Mouse (Mus musculus): ENCODE measurements around the gene Lrrc4. TPM values are rescaled to one million over a fixed set of nuclear protein-coding genes. Genes with fewer than 3 reads are reported as not detected.

Gene Lrrc4
- polyA plus RNA-seq, 1 experiment from 2014 or later, result 0.87 TPM

DNA sequence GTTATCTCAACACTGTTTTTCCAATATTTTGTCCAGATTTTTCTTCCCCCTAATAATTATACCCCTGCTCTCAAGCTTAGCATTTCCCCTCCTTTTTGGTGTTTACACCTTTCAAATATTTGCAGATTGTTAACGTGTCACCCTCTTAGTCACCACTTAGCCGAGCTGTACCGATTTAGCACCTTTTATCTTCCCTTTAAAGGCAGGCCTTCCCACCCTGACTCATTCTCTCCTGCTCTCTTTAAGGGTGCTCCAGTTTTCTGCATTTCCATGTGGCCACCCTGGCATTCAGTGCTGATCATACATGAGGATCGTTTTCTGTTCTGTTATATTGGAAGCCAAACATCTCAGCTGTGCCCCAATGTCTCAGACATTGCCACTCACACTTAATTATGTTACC, 41.9 kb downstream of the Lrrc4 start:
- Histone ChIP-seq H3K36me3 (no peaks in the 10 kb centered on the region), H3K4me1 (no peaks in the 10 kb centered on the region), H3K9me3 (no peaks in the 10 kb centered on the region), H3K4me2 (replicated peaks) (no peak overlapping the region), H3K27ac (no peak overlapping the region), H3K9ac (no peak overlapping the region), H3K27me3 (no peaks in the 10 kb centered on the region), H3K4me3 (no peak overlapping the region)
- ATAC-seq (ENCODE audit: insufficient number of reproducible peaks, insufficient read depth, low FRiP score, low TSS enrichment), result no peak
- 81% methylated on average over 4 of the region's 4 CpGs for WGBS

DNA sequence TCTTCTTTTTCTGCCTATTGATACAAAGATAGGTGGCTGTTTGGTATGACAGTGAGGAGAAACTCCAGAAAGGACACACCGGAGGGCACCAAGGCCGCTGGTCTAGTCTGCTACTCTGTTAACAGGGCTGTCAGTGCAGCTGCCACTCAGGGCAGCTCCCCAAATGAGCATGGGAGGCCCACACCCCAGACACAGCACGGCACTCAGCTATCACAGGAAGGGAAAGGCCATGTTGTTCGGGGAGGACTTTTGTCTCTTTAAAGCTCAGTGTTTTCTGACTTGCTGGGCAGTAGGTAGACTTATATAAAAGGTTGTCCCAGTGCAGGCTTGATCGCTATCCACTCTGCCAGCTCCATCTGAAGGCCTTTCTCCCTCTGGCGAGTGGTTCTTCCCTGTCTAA, 44.4 kb downstream of the Lrrc4 start:
- Histone ChIP-seq H3K4me2 (replicated peaks) (no peak overlapping the region), H3K9me3 (no peaks in the 10 kb centered on the region), H3K4me1 (no peaks in the 10 kb centered on the region), H3K4me3 (no peak overlapping the region), H3K27ac (no peak overlapping the region), H3K36me3 (no peaks in the 10 kb centered on the region), H3K9ac (no peak overlapping the region), H3K27me3 (no peaks in the 10 kb centered on the region)
- 69% methylated on average over 6 of the region's 6 CpGs for WGBS
- no peak for ATAC-seq (ENCODE audit: insufficient number of reproducible peaks, insufficient read depth, low FRiP score, low TSS enrichment)

DNA sequence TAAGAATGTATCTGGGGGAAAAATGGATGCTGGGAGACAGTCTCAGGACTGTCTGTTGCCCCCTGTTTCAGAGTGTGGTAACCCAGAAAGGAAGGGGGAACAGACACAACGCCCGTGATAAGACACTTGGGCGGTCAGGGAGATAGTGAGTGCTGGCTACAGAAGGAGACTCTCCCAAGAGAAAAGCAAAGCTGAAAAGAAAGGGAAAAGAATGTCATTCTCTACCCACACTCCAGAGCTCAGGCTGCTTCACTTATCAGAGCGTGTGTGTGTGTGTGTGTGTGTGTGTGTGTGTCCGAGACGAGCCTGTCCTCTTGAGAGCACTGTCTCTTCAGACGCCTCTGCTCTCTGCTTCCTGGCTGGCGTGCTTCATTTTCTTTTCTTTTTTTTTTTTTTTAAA, 45.8 kb downstream of the Lrrc4 start:
- Histone ChIP-seq H3K27ac (no peak overlapping the region), H3K27me3 (no peaks in the 10 kb centered on the region), H3K4me2 (replicated peaks) (no peak overlapping the region), H3K36me3 (no peaks in the 10 kb centered on the region), H3K4me1 (0 out of 2 replicates have a peak, but pooled peaks cover 3% of the 10 kb centered on the region), H3K9ac (no peak overlapping the region), H3K4me3 (no peak overlapping the region), H3K9me3 (no peaks in the 10 kb centered on the region)
- 74% methylated on average over 8 of the region's 8 CpGs for WGBS
- ATAC-seq (ENCODE audit: insufficient number of reproducible peaks, insufficient read depth, low FRiP score, low TSS enrichment), result no peak

DNA sequence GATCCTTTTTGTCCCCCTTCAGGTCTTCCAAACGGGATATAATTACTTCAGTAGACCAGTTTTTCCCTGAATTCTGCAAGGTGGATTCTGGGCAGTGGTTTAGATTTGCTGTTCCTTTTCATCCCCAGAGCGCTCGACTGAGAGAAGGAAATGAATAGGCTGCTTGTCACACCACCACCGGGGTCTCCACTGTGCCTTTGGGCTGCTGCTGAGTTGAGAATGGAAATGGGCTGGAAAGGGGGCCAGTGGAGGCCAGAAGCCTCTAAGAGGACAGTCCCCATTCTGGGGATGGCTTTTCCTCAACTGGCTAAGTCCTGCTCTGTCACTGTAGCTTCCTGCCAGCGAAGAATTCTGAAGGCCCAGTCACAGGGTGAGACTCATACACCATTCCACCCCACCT, 47.6 kb downstream of the Lrrc4 start:
- no peaks in the 10 kb centered on the region for H3K27me3 ChIP-seq
- no peak overlapping the region for H3K4me2 ChIP-seq (replicated peaks)
- H3K9me3 ChIP-seq, result no peaks in the 10 kb centered on the region
- ATAC-seq (ENCODE audit: insufficient number of reproducible peaks, insufficient read depth, low FRiP score, low TSS enrichment), result no peak
- WGBS, result 47% methylated on average over 5 of the region's 5 CpGs
- H3K27ac ChIP-seq, result no peak overlapping the region
- no peak overlapping the region for H3K4me3 ChIP-seq
- H3K4me1 ChIP-seq, result 0 out of 2 replicates have a peak, but pooled peaks cover 3% of the 10 kb centered on the region
- no peak overlapping the region for H3K9ac ChIP-seq
- no peaks in the 10 kb centered on the region for H3K36me3 ChIP-seq

DNA sequence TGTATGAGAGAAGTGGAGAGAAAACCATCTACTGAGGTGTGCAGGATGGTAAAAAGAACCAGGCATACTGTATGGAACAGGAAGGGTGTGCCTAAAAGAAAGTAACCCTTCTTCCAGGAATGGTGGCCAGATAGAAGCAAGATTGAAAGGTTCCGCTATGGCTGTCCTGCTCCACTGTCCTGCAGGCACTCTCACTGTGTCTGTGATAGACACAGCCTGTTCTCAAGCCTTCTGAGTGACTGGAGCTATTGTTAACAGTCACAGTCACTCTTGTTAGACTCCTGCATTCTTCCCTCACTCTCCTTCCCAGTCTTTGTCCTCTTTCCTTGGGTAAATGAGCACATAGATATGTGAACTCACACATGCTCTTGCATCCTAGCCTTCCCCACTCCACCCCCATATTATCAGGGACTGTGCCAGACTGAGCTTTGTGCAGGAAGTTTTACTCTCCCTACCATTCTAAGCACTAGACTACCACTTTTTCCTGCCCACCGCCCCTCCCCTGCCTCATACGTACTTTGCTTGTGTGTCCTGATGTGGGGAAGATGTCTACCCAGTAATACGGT, 48.4 kb downstream of the Lrrc4 start:
- ATAC-seq (ENCODE audit: insufficient number of reproducible peaks, insufficient read depth, low FRiP score, low TSS enrichment), result no peak
- Histone ChIP-seq H3K9ac (no peak overlapping the region), H3K4me1 (0 out of 2 replicates have a peak, but pooled peaks cover 3% of the 10 kb centered on the region), H3K4me3 (no peak overlapping the region), H3K27me3 (no peaks in the 10 kb centered on the region), H3K27ac (no peak overlapping the region), H3K4me2 (replicated peaks) (no peak overlapping the region), H3K9me3 (no peaks in the 10 kb centered on the region), H3K36me3 (no peaks in the 10 kb centered on the region)
- WGBS, result 69% methylated on average over 4 of the region's 4 CpGs

DNA sequence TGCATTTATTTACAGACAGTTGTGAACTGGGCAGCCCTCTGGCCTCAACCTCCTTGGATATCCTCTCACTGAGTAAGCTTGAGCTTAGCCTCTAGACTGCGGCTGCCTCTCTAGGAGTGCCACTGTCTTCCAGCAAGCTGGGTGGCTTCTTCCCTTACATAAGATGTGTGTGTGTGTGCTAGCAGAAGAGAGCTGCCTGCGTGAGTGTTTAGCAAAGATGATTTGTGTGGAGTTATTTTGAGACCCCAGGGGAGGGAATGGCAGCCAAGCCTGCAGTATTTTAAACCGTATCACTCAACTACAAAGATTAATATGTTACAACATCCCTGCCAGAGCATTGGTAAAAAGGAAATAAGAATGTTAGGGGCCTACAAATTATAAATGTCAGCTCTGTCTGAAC, 49.9 kb downstream of the Lrrc4 start:
- no peak overlapping the region for H3K4me2 ChIP-seq (replicated peaks)
- no peaks in the 10 kb centered on the region for H3K36me3 ChIP-seq
- no peak overlapping the region for H3K4me3 ChIP-seq
- ATAC-seq (ENCODE audit: insufficient number of reproducible peaks, insufficient read depth, low FRiP score, low TSS enrichment), result no peak
- no peaks in the 10 kb centered on the region for H3K9me3 ChIP-seq
- H3K9ac ChIP-seq, result no peak overlapping the region
- no peak overlapping the region for H3K27ac ChIP-seq
- H3K4me1 ChIP-seq, result 0 out of 2 replicates have a peak, but pooled peaks cover 3% of the 10 kb centered on the region
- WGBS, result 72% methylated on average over 3 of the region's 3 CpGs
- no peaks in the 10 kb centered on the region for H3K27me3 ChIP-seq

DNA sequence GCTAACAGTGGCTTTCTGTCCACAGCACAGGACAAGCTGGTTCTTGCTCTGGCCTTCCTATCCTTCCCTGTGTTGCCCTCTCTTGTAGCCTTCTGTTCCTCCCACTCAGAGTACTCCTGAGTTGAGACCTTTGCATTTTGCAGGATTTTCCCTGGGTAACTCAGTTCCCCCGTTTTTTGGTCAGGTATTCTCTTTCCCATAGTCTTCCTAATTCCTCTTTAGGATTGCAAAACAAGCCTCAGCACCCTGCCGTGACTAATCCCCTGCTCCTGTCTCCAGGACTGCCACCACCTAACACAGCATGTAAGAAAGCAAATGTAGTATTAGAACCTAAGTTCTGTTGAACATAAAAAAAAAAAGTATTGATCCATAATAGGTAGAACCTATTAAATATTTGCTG, 60.2 kb downstream of the Lrrc4 start:
- ATAC-seq (ENCODE audit: insufficient number of reproducible peaks, insufficient read depth, low FRiP score, low TSS enrichment), result no peak
- no peak overlapping the region for H3K9ac ChIP-seq
- H3K4me1 ChIP-seq, result no peaks in the 10 kb centered on the region
- H3K4me2 ChIP-seq (replicated peaks), result no peak overlapping the region
- no peaks in the 10 kb centered on the region for H3K9me3 ChIP-seq
- no peak overlapping the region for H3K4me3 ChIP-seq
- no peak overlapping the region for H3K27ac ChIP-seq
- no peaks in the 10 kb centered on the region for H3K27me3 ChIP-seq
- 26% methylated on average over 2 of the region's 2 CpGs for WGBS
- H3K36me3 ChIP-seq, result no peaks in the 10 kb centered on the region

DNA sequence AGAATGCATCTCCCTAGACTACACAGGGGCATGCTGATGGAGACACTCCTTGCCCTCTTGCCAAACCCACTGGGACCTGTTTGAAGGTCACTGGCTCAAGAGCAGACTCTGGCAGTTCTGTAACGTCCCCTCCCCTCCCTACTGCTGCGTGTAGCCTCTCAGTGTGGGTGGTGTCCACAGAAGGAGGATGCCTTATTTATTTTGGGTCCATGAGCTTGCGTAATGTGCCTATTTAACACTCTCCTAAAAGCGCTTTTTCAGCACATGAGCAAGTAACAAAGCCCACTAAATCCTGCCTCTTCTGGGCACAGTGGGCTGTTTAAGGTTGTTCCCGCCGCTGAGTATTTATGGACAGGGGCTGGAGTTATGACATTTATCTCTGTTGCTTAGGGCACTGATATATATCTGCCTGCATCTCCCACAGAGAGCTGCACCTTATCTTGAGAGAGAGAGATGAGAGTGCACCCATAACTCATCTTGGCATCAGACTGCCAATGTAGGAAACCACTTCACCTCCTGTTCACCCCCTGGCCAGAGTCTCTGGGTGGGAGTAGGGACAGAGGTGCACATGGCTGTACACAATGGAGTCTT, 63.6 kb downstream of the Lrrc4 start:
- Histone ChIP-seq H3K36me3 (no peaks in the 10 kb centered on the region), H3K9me3 (no peaks in the 10 kb centered on the region), H3K4me2 (replicated peaks) (no peak overlapping the region), H3K27ac (no peak overlapping the region), H3K27me3 (no peaks in the 10 kb centered on the region), H3K9ac (no peak overlapping the region), H3K4me1 (no peaks in the 10 kb centered on the region), H3K4me3 (no peak overlapping the region)
- ATAC-seq (ENCODE audit: insufficient number of reproducible peaks, insufficient read depth, low FRiP score, low TSS enrichment), result no peak
- WGBS, result 90% methylated on average over 6 of the region's 6 CpGs

DNA sequence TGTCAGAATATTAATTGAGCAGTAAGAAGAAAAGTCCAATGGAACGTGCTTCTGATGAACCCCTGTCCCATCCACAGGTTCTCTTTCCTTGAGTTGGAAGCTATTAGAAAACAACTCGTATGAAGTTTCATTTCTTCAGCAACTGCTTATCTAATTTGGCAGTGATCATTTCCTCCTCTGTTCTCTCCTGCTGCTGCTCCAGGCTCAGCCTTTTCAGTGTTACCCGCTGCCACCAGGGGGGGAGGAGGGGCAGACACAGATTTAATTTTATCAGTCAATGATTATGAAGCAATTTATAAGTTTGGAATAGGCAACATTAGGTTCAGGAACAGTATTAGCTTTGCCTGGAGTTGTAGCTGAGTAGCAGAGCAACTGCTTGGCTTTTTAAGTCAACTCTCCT, 64.9 kb downstream of the Lrrc4 start:
- no peak overlapping the region for H3K9ac ChIP-seq
- no peaks in the 10 kb centered on the region for H3K36me3 ChIP-seq
- H3K27ac ChIP-seq, result no peak overlapping the region
- WGBS, result 77% methylated on average over 3 of the region's 3 CpGs
- no peak overlapping the region for H3K4me3 ChIP-seq
- H3K4me2 ChIP-seq (replicated peaks), result no peak overlapping the region
- ATAC-seq (ENCODE audit: insufficient number of reproducible peaks, insufficient read depth, low FRiP score, low TSS enrichment), result no peak
- H3K27me3 ChIP-seq, result no peaks in the 10 kb centered on the region
- H3K9me3 ChIP-seq, result no peaks in the 10 kb centered on the region
- peaks cover 6% of the 10 kb centered on the region; the same call in 1 of the 2 replicates for H3K4me1 ChIP-seq

DNA sequence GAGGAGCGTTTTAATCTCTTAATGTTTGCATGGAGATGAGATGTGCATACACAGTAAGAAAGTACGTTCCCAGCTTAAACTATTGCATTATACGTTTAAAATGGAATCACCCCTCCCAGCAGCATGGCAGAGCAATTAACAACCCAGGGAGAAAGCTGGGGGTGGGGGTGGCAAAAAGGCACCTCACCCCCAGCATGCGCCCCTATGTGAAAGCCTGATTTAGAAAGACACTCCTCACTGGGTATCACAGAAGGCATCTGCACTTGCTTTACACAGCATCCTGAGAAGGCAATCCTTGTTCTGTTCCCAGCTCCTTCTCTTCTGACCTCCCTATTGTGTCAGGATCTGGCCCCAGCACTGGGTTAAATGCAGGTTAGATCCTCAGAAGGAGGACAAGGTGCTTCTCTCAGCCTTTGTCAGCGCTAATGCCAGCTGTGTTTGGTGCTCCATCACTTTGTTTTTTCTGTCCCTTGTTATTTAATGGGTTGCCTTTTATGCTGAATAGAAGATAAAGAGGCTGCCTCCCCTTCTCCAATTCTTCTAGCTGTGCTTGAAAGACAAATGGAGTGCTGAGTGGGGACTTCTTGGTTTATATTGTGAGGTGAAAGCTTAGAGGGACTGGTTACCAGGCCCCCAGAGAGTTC, 69.3 kb downstream of the Lrrc4 start:
- Histone ChIP-seq H3K4me3 (no peak overlapping the region), H3K9ac (no peak overlapping the region), H3K4me1 (peaks cover 10% of the 10 kb centered on the region; the same call in 1 of the 2 replicates), H3K36me3 (no peaks in the 10 kb centered on the region), H3K4me2 (replicated peaks) (no peak overlapping the region), H3K9me3 (no peaks in the 10 kb centered on the region), H3K27me3 (no peaks in the 10 kb centered on the region), H3K27ac (no peak overlapping the region)
- ATAC-seq (ENCODE audit: insufficient number of reproducible peaks, insufficient read depth, low FRiP score, low TSS enrichment), result no peak
- 35% methylated on average over 5 of the region's 5 CpGs for WGBS

DNA sequence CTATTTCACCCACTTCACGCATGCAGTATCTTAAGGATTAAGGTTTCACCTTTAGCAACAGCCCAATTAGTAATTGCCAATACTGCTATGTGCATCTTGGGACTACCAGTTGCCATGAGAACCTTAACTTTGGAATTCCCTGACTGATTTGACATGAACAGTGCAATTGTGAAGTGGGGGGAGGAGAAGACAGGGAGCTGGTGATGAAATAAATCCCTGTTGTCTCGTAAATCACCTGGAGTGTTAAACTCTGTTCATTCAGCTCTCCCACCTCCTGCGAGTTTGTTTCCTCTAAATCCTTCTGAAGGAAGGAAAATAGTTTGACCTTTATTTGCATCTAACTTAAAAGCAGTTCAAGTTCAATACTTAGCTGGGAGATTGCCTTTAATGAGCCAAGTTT, 69.8 kb downstream of the Lrrc4 start:
- no peaks in the 10 kb centered on the region for H3K27me3 ChIP-seq
- no peak overlapping the region for H3K9ac ChIP-seq
- H3K4me2 ChIP-seq (replicated peaks), result no peak overlapping the region
- H3K36me3 ChIP-seq, result no peaks in the 10 kb centered on the region
- H3K4me3 ChIP-seq, result no peak overlapping the region
- no peak overlapping the region for H3K27ac ChIP-seq
- 50% methylated on average over 3 of the region's 3 CpGs for WGBS
- H3K4me1 ChIP-seq, result peaks cover 10% of the 10 kb centered on the region; the same call in 1 of the 2 replicates
- no peak for ATAC-seq (ENCODE audit: insufficient number of reproducible peaks, insufficient read depth, low FRiP score, low TSS enrichment)
- no peaks in the 10 kb centered on the region for H3K9me3 ChIP-seq

DNA sequence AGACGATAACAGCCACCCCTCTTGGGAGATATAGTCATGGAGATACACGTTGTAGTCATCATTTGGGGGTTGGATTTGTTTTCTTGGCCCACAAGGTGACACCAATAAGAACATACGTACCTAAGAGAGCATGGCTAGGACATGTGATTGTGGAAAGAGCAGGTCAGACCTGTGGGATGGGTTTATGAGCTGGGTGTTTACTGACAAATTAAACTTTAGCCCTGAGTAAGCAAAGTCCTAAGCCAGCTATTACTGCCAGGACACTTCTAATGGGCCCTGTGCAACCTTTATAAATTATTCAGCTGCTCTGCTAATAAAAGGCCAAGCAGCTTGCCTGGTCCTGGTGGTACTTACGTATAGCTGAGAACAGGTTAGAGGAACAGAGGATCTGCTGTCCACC, 73.3 kb downstream of the Lrrc4 start:
- Histone ChIP-seq H3K9me3 (no peaks in the 10 kb centered on the region), H3K36me3 (no peaks in the 10 kb centered on the region), H3K27ac (no peak overlapping the region), H3K27me3 (no peaks in the 10 kb centered on the region), H3K4me3 (no peak overlapping the region), H3K4me1 (peaks cover 22% of the 10 kb centered on the region), H3K4me2 (replicated peaks) (no peak overlapping the region), H3K9ac (no peak overlapping the region)
- WGBS, result 86% methylated on average over 4 of the region's 4 CpGs
- no peak for ATAC-seq (ENCODE audit: insufficient number of reproducible peaks, insufficient read depth, low FRiP score, low TSS enrichment)

Data from embryonic facial prominence, embryonic 12.5 days (tissue).